Comparison of ENCODE assay signal across 8 mouse cellular contexts in genomic region chr5:64805873-64806505, GRCm38 (mm10). TPM values are rescaled to one million over a fixed set of nuclear protein-coding genes. Genes with fewer than 3 reads are reported as not detected.
DNase-seq lines count a peak whose midpoint lies in the region; ATAC-seq and TF ChIP-seq lines count a peak whose summit lies in the region.

No protein-coding gene starts in this region.

- H3K9ac ChIP-seq in heart, adult 2 months (ENCODE audit: low read depth, low read length) = peak overlapping the region; percentile 80
- peak overlapping the region; percentile 53 for H3K9ac ChIP-seq in lung, embryonic 14.5 days
- H3K9ac ChIP-seq in neural tube, embryonic 15.5 days (replicated peaks) = peak overlapping the region; percentile 34

- peak; percentile 97 for TF ChIP-seq EP300 in heart, adult 2 months (IDR thresholded peaks at IDR 0.05; ENCODE audit: insufficient read depth, low read depth, low read length)

- peak overlapping the region; percentile 70 for H3K4me2 ChIP-seq in lung, embryonic 14.5 days
- H3K4me2 ChIP-seq in neural tube, embryonic 15.5 days = peak overlapping the region; percentile 80

- H3K27ac ChIP-seq in heart, adult 2 months = peak overlapping the region; percentile 99
- H3K27ac ChIP-seq in lung, embryonic 14.5 days (ENCODE audit: low read depth) = peak overlapping the region; percentile 97
- peak overlapping the region; percentile 76 for H3K27ac ChIP-seq in neural tube, embryonic 15.5 days (replicated peaks)

- TF ChIP-seq CTCF in heart, adult 2 months (IDR thresholded peaks at IDR 0.05) = no peak
- no peak for TF ChIP-seq CTCF in lung, embryonic 14.5 days (IDR thresholded peaks at IDR 0.05; ENCODE audit: low read depth)

- H3K79me2 ChIP-seq in heart, adult 2 months (replicated peaks; ENCODE audit: control insufficient read depth, insufficient read depth, low read length) = peaks cover 1% of the 10 kb centered on the region; the same call in 1 of the 2 replicates

- TF ChIP-seq POLR2A in heart, adult 2 months (IDR thresholded peaks at IDR 0.05; ENCODE audit: insufficient read depth, low read depth, low read length) = peak; percentile 85

- ATAC-seq in lung, embryonic 14.5 days (ENCODE audit: insufficient read depth) = peak; percentile 9
- no peak for ATAC-seq in neural tube, embryonic 15.5 days (ENCODE audit: low FRiP score)
- ATAC-seq in erythroid progenitor cell, adult 5-6 weeks (replicated peaks; ENCODE audit: low FRiP score, poor library complexity, severe bottlenecking) = no peak

- H3K4me3 ChIP-seq in heart, adult 2 months = peak overlapping the region; percentile 58
- peak overlapping the region; percentile 82 for H3K4me3 ChIP-seq in lung, embryonic 14.5 days (ENCODE audit: low read depth, low read length)
- peak overlapping the region; percentile 30 for H3K4me3 ChIP-seq in neural tube, embryonic 15.5 days (replicated peaks)

- peaks cover 19% of the 10 kb centered on the region for H3K4me1 ChIP-seq in heart, adult 2 months (ENCODE audit: control insufficient read depth, insufficient read depth, low read length)
- peaks cover 35% of the 10 kb centered on the region for H3K4me1 ChIP-seq in lung, embryonic 14.5 days (ENCODE audit: insufficient read depth)
- peaks cover 48% of the 10 kb centered on the region for H3K4me1 ChIP-seq in neural tube, embryonic 15.5 days

- H3K36me3 ChIP-seq in heart, adult 2 months (ENCODE audit: control insufficient read depth, insufficient read depth, low read length) = peaks cover 22% of the 10 kb centered on the region
- peaks cover 8% of the 10 kb centered on the region; the same call in 1 of the 2 replicates for H3K36me3 ChIP-seq in lung, embryonic 14.5 days (ENCODE audit: insufficient read depth)
- H3K36me3 ChIP-seq in neural tube, embryonic 15.5 days = no peaks in the 10 kb centered on the region

- intact Hi-C loops in heart, adult 2 months (cut with DNase I) = no loop called here

- peak; percentile 36 to 39 for DNase-seq in right cerebral cortex, adult 2 months (ENCODE audit: low spot score in 2 of 2)
- DNase-seq in right cerebral cortex, adult 18-20 months = no peak
- DNase-seq in c-Kit-positive CD71-negative TER-119-negative erythroid progenitor cells, embryonic 14.5 days (ENCODE audit: low read depth) = peak; percentile 72
- DNase-seq in heart, adult 2 months = peak; percentile 74 to 87
- peak; percentile 85 for DNase-seq in kidney, adult 11 months
- peak; percentile 92 for DNase-seq in lung, embryonic 14.5 days

- WGBS in heart, adult 2 months = 1% methylated on average over 7 of the region's 7 CpGs
- 3% methylated on average over 7 of the region's 7 CpGs for WGBS in lung, embryonic 14.5 days
- 2% methylated on average over 7 of the region's 7 CpGs for WGBS in neural tube, embryonic 15.5 days

- H3K9me3 ChIP-seq in lung, embryonic 14.5 days (ENCODE audit: low read depth, low read length) = no peaks in the 10 kb centered on the region
- H3K9me3 ChIP-seq in neural tube, embryonic 15.5 days (replicated peaks) = no peaks in the 10 kb centered on the region

- no peaks in the 10 kb centered on the region for H3K27me3 ChIP-seq in heart, adult 2 months (ENCODE audit: control insufficient read depth, insufficient read depth, low read length)
- no peaks in the 10 kb centered on the region for H3K27me3 ChIP-seq in lung, embryonic 14.5 days (ENCODE audit: insufficient read depth, low read length)
- H3K27me3 ChIP-seq in neural tube, embryonic 15.5 days (replicated peaks) = no peaks in the 10 kb centered on the region

RNA-seq across cellular contexts. Expression of gene Klf3, which starts 2.8 kb away (rescaled TPM):
- 10 to 100 TPM; 41.4 to 46.6 TPM for total RNA-seq in heart, adult 2 months (2021)
- 34.3 and 41.8 TPM in 2 replicates for polyA plus RNA-seq in heart, adult 2 months (2012; rRNA removed)
- 63.2 and 69.3 TPM in 2 replicates for polyA plus RNA-seq in lung, embryonic 14.5 days (2014; fragmentation: Nextera tagmentation; extraction: Ambion mirVana)
- polyA plus RNA-seq in neural tube, embryonic 15.5 days (2015; fragmentation: Nextera tagmentation; extraction: Ambion mirVana) = 16.6 and 32.0 TPM in 2 replicates
- 583 and 622 TPM in 2 replicates for total RNA-seq in erythroid progenitor cell, adult 5-6 weeks (2015; ENCODE audit: low replicate concordance)
- total RNA-seq in erythroid progenitor cell, adult 5-6 weeks (2017; ENCODE audit: low replicate concordance) = 406 and 427 TPM in 2 replicates

Comparison
In these comparisons a context has a peak if more than half of its experiments do, and no peak if none do; other contexts are left out.
1. H3K4me3 ChIP-seq: peak in every context shown above with its lines; median percentile 82 in lung, embryonic 14.5 days; 58 in heart, adult 2 months; 30 in neural tube, embryonic 15.5 days.